Mouse (Mus musculus) embryonic facial prominence, embryonic 14.5 days (tissue): ENCODE measurements around the gene Eif3a. TPM values are rescaled to one million over a fixed set of nuclear protein-coding genes. Genes with fewer than 3 reads are reported as not detected.

ENCODE experiments used
- ATAC-seq: fragments of 200-750 bp; cut with Nextera tagmentation; 2 replicates; pipeline ENCODE4 v1.8.0; 2017; ENCODE audit warnings: low read depth, moderate number of reproducible peaks, moderate TSS enrichment
- DNase-seq: peaks from one replicate; pipeline ENCODE4 v3.0.0-alpha.2; 2015; ENCODE audit warnings: low spot score
- H3K27ac ChIP-seq: fragments of 300-500 bp; sonication (generic); replicated peaks from 2 replicates; pipeline ENCODE4 v1.5.1; 2014; ENCODE audit warnings: low read depth, mild to moderate bottlenecking, low read length, moderate library complexity
- H3K27me3 ChIP-seq: fragments of 300-500 bp; sonication (generic); replicated peaks from 2 replicates; pipeline ENCODE4 v1.6.1; 2014; ENCODE audit warnings: low read length; ENCODE audit not compliant: control insufficient read depth, insufficient read depth
- H3K36me3 ChIP-seq: fragments of 300-500 bp; sonication (generic); 2 replicates; pipeline ENCODE4 v1.6.1; 2014; ENCODE audit warnings: low read length, mixed read lengths; ENCODE audit not compliant: control insufficient read depth, insufficient read depth
- H3K4me1 ChIP-seq: fragments of 300-500 bp; sonication (generic); 2 replicates; pipeline ENCODE4 v1.6.1; 2014; ENCODE audit warnings: antibody characterized with exemption, low read length; ENCODE audit not compliant: control insufficient read depth, insufficient read depth
- H3K4me2 ChIP-seq: fragments of 300-500 bp; sonication (generic); 2 replicates; pipeline ENCODE4 v1.6.1; 2014; ENCODE audit warnings: low read depth, mild to moderate bottlenecking, low read length, moderate library complexity, mixed read lengths
- H3K4me3 ChIP-seq: fragments of 300-500 bp; sonication (generic); 2 replicates; pipeline ENCODE4 v1.5.1; 2014; ENCODE audit warnings: low read depth, mild to moderate bottlenecking, low read length
- H3K9ac ChIP-seq: fragments of 300-500 bp; sonication (generic); 2 replicates; pipeline ENCODE4 v1.6.1; 2014; ENCODE audit warnings: low read depth, mild to moderate bottlenecking, low read length, moderate library complexity, mixed read lengths
- H3K9me3 ChIP-seq: fragments of 300-500 bp; sonication (generic); 2 replicates; pipeline ENCODE4 v1.6.1; 2016; ENCODE audit warnings: low read length; ENCODE audit not compliant: control insufficient read depth
- WGBS: fragments of 180-500 bp; shearing (Covaris S2); extraction: QIAGEN DNeasy Blood & Tissue Kit; methylation state at CpG from one replicate; pipeline ENCODE4 v1.1.7; 2014; 5-methylcytosine and 5-hydroxymethylcytosine counted together
- polyA plus RNA-seq: library from polyadenylated mRNA; unstranded; fragments of >200 nt; fragmentation: Nextera tagmentation; extraction: Ambion mirVana; gene quantifications from 2 replicates; pipeline ENCODE4 v1.2.1, GENCODE M21; 2014

Eif3a gene
- 165 and 168 TPM in 2 replicates for polyA plus RNA-seq

DNA sequence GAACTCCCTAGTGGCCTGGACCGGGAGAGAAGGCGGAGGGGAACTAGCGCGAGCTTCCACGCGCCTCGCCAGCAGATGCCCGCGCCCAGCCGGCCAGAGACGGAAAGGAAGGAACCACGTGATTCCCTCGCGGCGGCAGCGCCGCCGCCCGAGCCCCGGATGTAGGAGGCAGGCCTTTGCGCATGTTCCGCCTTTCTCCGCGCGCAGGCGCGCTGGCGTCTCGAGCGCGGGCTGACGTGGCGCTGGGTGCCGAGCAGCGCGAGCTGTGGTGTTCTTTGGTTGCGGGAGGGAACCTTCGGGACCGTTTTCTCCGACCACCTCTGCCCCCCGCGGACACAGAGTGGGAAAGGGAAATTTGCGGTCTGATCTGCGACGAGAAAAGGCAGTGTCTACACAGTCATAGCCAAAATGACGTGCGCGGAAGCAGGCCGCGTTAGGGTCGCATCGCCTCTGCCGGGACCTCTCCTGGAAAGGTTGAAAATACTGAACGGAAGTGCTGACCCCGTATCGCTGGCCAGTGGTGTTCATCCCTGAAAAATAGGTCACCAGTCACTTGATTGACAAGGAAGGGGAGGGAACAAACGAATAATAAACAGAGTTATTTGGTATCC is at the start of gene Eif3a:
Gene Eif3a, minus strand, starts transcription at position 108 of the 611 bp plus-strand sequence.
- H3K4me1 ChIP-seq = peaks cover 11% of the 10 kb centered on the region
- DNase-seq = peak; percentile 96
- H3K27ac ChIP-seq = peak within 1 kb of the TSS; percentile 96
- peak; percentile 94 for ATAC-seq
- no peaks in the 10 kb centered on the region for H3K9me3 ChIP-seq
- under 1% methylated on average over 33 of the region's 57 CpGs for WGBS
- H3K27me3 ChIP-seq = no peaks in the 10 kb centered on the region
- H3K9ac ChIP-seq = peak within 1 kb of the TSS; percentile 100
- peak within 1 kb of the TSS; percentile 82 for H3K4me2 ChIP-seq
- H3K36me3 ChIP-seq = no peaks in the 10 kb centered on the region
- peak within 1 kb of the TSS; percentile 100 for H3K4me3 ChIP-seq

DNA sequence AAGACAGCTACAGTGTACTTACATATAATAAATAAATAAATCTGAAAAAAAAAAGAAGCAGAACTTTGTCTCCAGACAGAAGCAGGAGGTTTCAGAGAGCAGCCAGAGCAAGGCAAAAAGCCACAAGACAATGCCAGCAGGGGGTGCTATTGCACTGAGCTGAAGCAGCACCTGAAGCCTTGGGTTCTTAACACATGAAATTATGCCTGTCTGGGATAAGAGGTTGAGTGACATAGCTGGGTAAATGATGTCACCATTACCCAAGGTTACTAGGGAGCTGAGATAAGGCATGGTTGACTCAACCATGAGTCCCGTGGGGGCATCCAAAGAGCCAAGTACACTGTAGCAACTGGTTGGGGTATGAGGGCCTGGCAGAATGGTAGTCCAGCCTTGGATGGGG is 47.3 kb upstream of the Eif3a start:
- Histone ChIP-seq H3K4me2 (no peak overlapping the region), H3K27me3 (no peaks in the 10 kb centered on the region), H3K4me3 (no peak overlapping the region), H3K27ac (no peak overlapping the region), H3K9me3 (no peaks in the 10 kb centered on the region), H3K4me1 (no peaks in the 10 kb centered on the region), H3K36me3 (peaks cover 78% of the 10 kb centered on the region), H3K9ac (no peak overlapping the region)
- DNase-seq (peak; percentile 69), ATAC-seq (peak; percentile 62)
- 81% methylated on average over 1 of the region's 1 CpGs for WGBS

DNA sequence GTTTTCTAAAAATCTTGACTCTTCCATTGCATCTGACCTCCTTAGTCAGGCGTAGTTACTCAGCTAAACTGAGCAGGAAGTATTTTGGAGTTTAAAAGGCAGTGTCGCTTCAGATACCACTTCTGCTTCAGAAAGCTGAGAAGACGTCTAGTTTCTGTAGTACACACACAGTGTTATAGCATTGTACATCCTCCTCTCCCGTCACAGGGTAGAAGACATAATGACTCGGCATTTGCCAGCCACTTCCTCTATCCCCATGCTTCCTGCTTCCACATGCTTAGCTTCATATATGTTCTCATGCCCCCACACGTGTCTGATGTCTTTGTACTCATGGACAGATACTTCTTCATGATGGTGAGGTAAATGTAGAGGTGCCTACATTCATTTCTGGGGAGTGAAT is 28.2 kb upstream of the Eif3a start:
- 86% methylated on average over 6 of the region's 6 CpGs for WGBS
- H3K4me2 ChIP-seq = no peak overlapping the region
- DNase-seq = no peak
- no peak for ATAC-seq
- H3K27me3 ChIP-seq = no peaks in the 10 kb centered on the region
- peaks cover 76% of the 10 kb centered on the region for H3K36me3 ChIP-seq
- H3K4me1 ChIP-seq = no peaks in the 10 kb centered on the region
- no peak overlapping the region for H3K4me3 ChIP-seq
- no peaks in the 10 kb centered on the region for H3K9me3 ChIP-seq
- no peak overlapping the region for H3K27ac ChIP-seq
- H3K9ac ChIP-seq = no peak overlapping the region

DNA sequence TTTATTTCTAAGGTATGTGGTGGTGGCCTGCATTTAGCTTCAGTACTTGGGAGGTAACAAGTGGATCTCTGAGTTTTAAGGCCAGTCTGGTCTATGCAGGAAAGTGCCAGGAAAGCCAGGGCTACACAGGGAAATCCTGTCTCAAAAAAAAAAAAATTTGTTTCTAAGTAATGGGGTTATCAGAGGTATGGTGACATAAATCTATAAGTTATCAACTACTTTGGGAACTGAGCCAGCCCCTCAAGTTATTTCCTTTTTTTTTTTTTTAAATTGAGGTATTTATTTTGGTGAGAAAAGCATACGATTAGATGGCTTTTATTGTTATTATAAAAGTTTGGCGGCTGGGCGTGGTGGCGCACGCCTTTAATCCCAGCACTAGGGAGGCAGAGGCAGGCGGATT is 22.7 kb upstream of the Eif3a start:
- ATAC-seq = no peak
- H3K4me1 ChIP-seq = 0 out of 2 replicates have a peak, but pooled peaks cover 9% of the 10 kb centered on the region
- WGBS = 98% methylated on average over 6 of the region's 6 CpGs
- H3K27me3 ChIP-seq = no peaks in the 10 kb centered on the region
- no peak overlapping the region for H3K4me2 ChIP-seq
- no peak overlapping the region for H3K9ac ChIP-seq
- peaks cover 24% of the 10 kb centered on the region for H3K36me3 ChIP-seq
- DNase-seq = no peak
- H3K27ac ChIP-seq = no peak overlapping the region
- no peaks in the 10 kb centered on the region for H3K9me3 ChIP-seq
- no peak overlapping the region for H3K4me3 ChIP-seq

DNA sequence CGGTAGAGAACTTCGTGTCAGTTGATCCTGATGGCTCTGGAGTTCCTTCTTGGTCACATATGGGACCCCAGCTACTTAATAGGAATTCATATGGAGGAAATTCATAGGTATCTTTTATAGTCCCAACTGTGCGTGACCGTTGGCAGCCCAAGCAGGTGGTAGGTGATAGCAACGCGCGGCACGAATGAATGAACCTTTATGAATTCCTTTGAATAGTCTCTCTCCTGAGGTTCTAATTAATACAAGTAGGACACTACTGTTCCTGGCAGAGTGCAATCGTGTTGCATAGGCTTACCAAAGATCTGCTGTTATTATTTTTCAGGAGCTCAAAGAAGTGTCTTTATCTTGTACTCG is 21.6 kb upstream of the Eif3a start:
- DNase-seq = no peak
- 0 out of 2 replicates have a peak, but pooled peaks cover 9% of the 10 kb centered on the region for H3K4me1 ChIP-seq
- no peaks in the 10 kb centered on the region for H3K27me3 ChIP-seq
- no peak for ATAC-seq
- H3K4me3 ChIP-seq = peak overlapping the region; percentile 75
- H3K9me3 ChIP-seq = no peaks in the 10 kb centered on the region
- H3K36me3 ChIP-seq = peaks cover 19% of the 10 kb centered on the region
- peak overlapping the region; percentile 84 for H3K9ac ChIP-seq
- whole genome bisulfite sequencing = 21% methylated on average over 10 of the region's 10 CpGs
- peak overlapping the region; percentile 72 for H3K4me2 ChIP-seq
- peak overlapping the region; percentile 61; the same call in 1 of the 2 replicates for H3K27ac ChIP-seq

DNA sequence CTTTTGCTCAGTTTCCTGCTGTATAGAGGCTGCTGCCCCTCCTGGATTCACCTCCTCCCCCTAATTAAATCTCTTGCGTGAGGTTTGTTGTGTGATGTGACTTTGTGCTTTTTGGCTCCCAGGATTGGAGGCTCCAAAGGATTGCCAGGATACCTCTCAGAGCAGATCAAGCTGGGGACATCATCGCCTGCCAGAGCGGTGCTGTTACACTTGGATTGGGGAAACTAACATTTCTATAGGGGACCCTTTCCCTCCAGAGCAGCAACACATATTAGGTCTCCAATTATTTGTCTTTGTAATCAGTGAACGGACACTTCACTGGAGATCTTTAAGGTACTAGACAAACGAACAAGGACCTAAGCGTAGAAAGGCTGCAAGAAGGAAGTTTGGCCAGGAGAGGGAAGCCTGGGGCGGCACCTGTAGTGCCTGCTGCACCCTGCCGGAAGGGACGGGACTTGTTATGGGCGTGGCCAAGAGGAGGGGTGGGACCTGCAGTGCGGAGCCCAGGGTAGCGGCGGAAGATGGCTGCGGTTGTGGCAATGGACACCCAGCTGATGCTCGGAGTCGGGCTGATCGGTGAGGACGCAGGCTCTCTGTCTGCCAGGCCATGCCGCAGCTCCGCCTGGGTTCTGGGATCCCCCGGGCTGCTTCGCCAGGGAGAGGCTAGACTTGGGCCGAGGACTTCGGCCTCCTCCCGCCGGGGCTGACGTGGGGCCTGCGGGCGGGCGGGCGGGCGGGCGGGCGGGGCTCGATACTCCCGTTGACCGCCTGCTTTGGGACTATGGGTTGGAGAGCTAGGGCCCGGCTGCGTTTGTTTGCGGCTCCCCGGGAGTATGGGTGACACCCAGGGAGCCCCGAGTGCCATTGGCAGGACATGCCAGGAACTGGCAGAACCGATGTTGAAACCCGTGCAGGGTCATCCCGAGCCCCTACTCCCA is 20.9 kb upstream of the Eif3a start, which contains the start of gene Fam45a:
Gene Fam45a, plus strand, starts transcription at position 488 of the 938 bp plus-strand sequence.
- Histone ChIP-seq H3K9me3 (no peaks in the 10 kb centered on the region), H3K27ac (peak within 1 kb of the TSS; percentile 61; the same call in 1 of the 2 replicates), H3K4me2 (peak within 1 kb of the TSS; percentile 72), H3K9ac (peak within 1 kb of the TSS; percentile 84), H3K27me3 (no peaks in the 10 kb centered on the region), H3K36me3 (peaks cover 13% of the 10 kb centered on the region), H3K4me3 (peak within 1 kb of the TSS; percentile 75), H3K4me1 (0 out of 2 replicates have a peak, but pooled peaks cover 9% of the 10 kb centered on the region)
- ATAC-seq (peak; percentile 100), DNase-seq (peak; percentile 97)
- 4% methylated on average over 23 of the region's 45 CpGs for WGBS

DNA sequence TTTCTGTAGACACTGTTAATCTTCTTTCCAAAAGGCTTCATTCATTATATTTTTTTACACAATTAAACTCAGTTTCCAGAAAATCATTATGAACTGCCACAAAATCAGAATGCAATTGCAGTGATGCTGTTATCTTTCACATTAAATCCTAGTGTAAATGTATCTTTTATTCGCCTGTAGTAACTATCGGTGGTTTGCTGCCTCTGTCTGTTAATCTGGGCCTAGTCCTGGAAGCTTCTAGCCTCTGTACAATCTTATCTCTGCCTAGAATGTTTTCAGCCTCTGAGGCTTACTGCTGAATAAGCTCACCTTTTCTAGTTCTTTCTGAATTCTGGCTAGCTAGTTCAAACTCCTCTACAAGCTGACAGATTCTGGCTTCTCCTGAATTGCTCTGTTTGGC is 19.5 kb upstream of the Eif3a start:
- peaks cover under 1% of the 10 kb centered on the region; the same call in 1 of the 2 replicates for H3K36me3 ChIP-seq
- DNase-seq (no peak), ATAC-seq (no peak)
- H3K27ac ChIP-seq = no peak overlapping the region
- WGBS = 96% methylated on average over 2 of the region's 2 CpGs
- H3K9ac ChIP-seq = no peak overlapping the region
- no peaks in the 10 kb centered on the region for H3K27me3 ChIP-seq
- no peaks in the 10 kb centered on the region for H3K9me3 ChIP-seq
- no peak overlapping the region for H3K4me2 ChIP-seq
- H3K4me1 ChIP-seq = 0 out of 2 replicates have a peak, but pooled peaks cover 9% of the 10 kb centered on the region
- no peak overlapping the region for H3K4me3 ChIP-seq

DNA sequence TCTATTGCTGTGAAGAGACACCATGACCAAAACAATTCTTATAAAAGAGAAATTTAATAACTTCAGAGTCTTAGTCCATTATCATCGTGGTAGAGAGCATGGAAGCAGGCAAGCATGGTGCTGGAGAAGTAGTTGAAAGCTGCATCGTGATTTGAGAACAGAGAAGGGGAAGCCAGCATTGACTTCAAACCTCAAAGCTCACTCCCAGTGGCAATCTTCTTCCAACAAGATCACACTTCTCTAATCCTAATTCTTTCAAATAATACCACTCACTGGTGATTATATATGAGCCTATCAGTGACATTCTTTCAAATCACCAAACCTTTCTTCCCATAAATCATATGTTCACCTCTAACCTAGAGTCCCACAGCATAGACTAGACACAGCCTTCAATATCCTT is 14.4 kb upstream of the Eif3a start:
- Histone ChIP-seq H3K4me1 (no peaks in the 10 kb centered on the region), H3K36me3 (no peaks in the 10 kb centered on the region), H3K4me3 (no peak overlapping the region), H3K27ac (no peak overlapping the region), H3K27me3 (no peaks in the 10 kb centered on the region), H3K4me2 (no peak overlapping the region), H3K9me3 (no peaks in the 10 kb centered on the region), H3K9ac (no peak overlapping the region)
- DNase-seq (no peak), ATAC-seq (no peak)
- WGBS = 64% methylated on average over 2 of the region's 2 CpGs
